Mouse (Mus musculus) cerebellum, postnatal 25 days (tissue): Measurements from ENCODE around the gene Fignl1.

Source experiments
- DNase-seq, 2 experiments: peaks; one replicate each; pipeline ENCODE4 v3.0.0; 2021; ENCODE audit warnings: mixed read lengths in 2 of 2

Fignl1 gene

GRCm38 (mm10) chr11:11808035-11808819, 535 bp downstream of the Fignl1 start:
- no peak for DNase-seq

GRCm38 (mm10) chr11:11805951-11806350, 2.8 kb downstream of the Fignl1 start:
- no peak for DNase-seq

- no peak for DNase-seq
These were observed 4.3 kb downstream of the Fignl1 start for GRCm38 (mm10) chr11:11804421-11804820.

- no peak for DNase-seq
These were observed 7.7 kb downstream of the Fignl1 start for GRCm38 (mm10) chr11:11801067-11801466.

GRCm38 (mm10) chr11:11800304-11800703, 8.5 kb downstream of the Fignl1 start:
- no peak for DNase-seq

GRCm38 (mm10) chr11:11798690-11799089, 10.1 kb downstream of the Fignl1 start:
- DNase-seq, result no peak

- no peak for DNase-seq
These were observed 14.1 kb downstream of the Fignl1 start for GRCm38 (mm10) chr11:11794626-11795025.

GRCm38 (mm10) chr11:11788521-11788974, 20.2 kb downstream of the Fignl1 start:
- peak; percentile 71 to 78 for DNase-seq

GRCm38 (mm10) chr11:11785457-11785856, 23.3 kb downstream of the Fignl1 start:
- DNase-seq, result no peak

- no peak for DNase-seq
These were observed 27.0 kb downstream of the Fignl1 start for GRCm38 (mm10) chr11:11781728-11782127.

- no peak for DNase-seq
These were observed 30.4 kb downstream of the Fignl1 start for GRCm38 (mm10) chr11:11778345-11778744.

GRCm38 (mm10) chr11:11777796-11778195, 31.0 kb downstream of the Fignl1 start:
- no peak for DNase-seq

- DNase-seq, result no peak
These were observed 31.5 kb downstream of the Fignl1 start for GRCm38 (mm10) chr11:11777246-11777645.

GRCm38 (mm10) chr11:11776822-11777174, 32.0 kb downstream of the Fignl1 start:
- DNase-seq, result no peak

GRCm38 (mm10) chr11:11776071-11776821, 32.5 kb downstream of the Fignl1 start:
- DNase-seq, result no peak

- DNase-seq, result no peak
These were observed 33.9 kb downstream of the Fignl1 start for GRCm38 (mm10) chr11:11774893-11775292.

GRCm38 (mm10) chr11:11774384-11774783, 34.4 kb downstream of the Fignl1 start:
- DNase-seq, result no peak

- DNase-seq, result no peak
These were observed 36.6 kb downstream of the Fignl1 start for GRCm38 (mm10) chr11:11772196-11772595.

- DNase-seq, result no peak
These were observed 38.1 kb downstream of the Fignl1 start for GRCm38 (mm10) chr11:11770691-11771090.

GRCm38 (mm10) chr11:11769281-11769680, 39.5 kb downstream of the Fignl1 start:
- DNase-seq, result no peak

- no peak for DNase-seq
These were observed 40.7 kb downstream of the Fignl1 start for GRCm38 (mm10) chr11:11768057-11768456.

GRCm38 (mm10) chr11:11766736-11767135, 42.0 kb downstream of the Fignl1 start:
- no peak for DNase-seq

- DNase-seq, result no peak
These were observed 42.7 kb downstream of the Fignl1 start for GRCm38 (mm10) chr11:11766105-11766504.

GRCm38 (mm10) chr11:11765414-11765813, 43.3 kb downstream of the Fignl1 start:
- no peak for DNase-seq
